Mouse (Mus musculus): ENCODE results near the gene Olfr45. TPM values are rescaled to one million over a fixed set of nuclear protein-coding genes. Genes with fewer than 3 reads are reported as not detected.
"Not testable (repeated sequence)": the region's sequence is repeated elsewhere in the genome, so short reads cannot be mapped to it uniquely, and the experiment has no call there.

Olfr45 gene
- polyA plus RNA-seq (2015; fragmentation: Nextera tagmentation; extraction: Ambion mirVana) = not detected in 2 replicates

- Histone ChIP-seq H3K9me3 (replicated peaks) (no peaks in the 10 kb centered on the region), H3K27me3 (no peaks in the 10 kb centered on the region), H3K4me1 (no peaks in the 10 kb centered on the region), H3K9ac (no peak within 1 kb of the TSS), H3K27ac (no peak within 1 kb of the TSS), H3K36me3 (no peaks in the 10 kb centered on the region), H3K4me2 (no peak within 1 kb of the TSS), H3K4me3 (replicated peaks) (no peak within 1 kb of the TSS)
- WGBS = 97% methylated on average over 1 of the region's 1 CpGs
- no peak for ATAC-seq (replicated peaks; ENCODE audit: low FRiP score)
Observed at GRCm38 (mm10) chr7:140681651-140682050, at the start of gene Olfr45. Gene Olfr45 (plus strand): TSS chr7:140681951.

- no peaks in the 10 kb centered on the region for H3K36me3 ChIP-seq
- no peaks in the 10 kb centered on the region for H3K27me3 ChIP-seq
- no peak within 1 kb of the TSS for H3K27ac ChIP-seq
- no peak for ATAC-seq (replicated peaks; ENCODE audit: low FRiP score)
- no peak within 1 kb of the TSS for H3K4me3 ChIP-seq (replicated peaks)
- 86% methylated on average over 1 of the region's 1 CpGs for WGBS
- H3K4me2 ChIP-seq = no peak within 1 kb of the TSS
- H3K9ac ChIP-seq = no peak within 1 kb of the TSS
- no peaks in the 10 kb centered on the region for H3K4me1 ChIP-seq
- H3K9me3 ChIP-seq (replicated peaks) = no peaks in the 10 kb centered on the region
Observed at GRCm38 (mm10) chr7:140646152-140646551, 35.6 kb upstream of the Olfr45 start, which contains the start of gene Olfr53. Gene Olfr53 (plus strand): TSS chr7:140646452.

GRCm38 (mm10) chr7:140659630-140660029 lies 22.1 kb upstream of the Olfr45 start, which contains the start of gene Olfr539:
Gene Olfr539 (plus strand): TSS chr7:140659930.
- Histone ChIP-seq H3K4me3 (replicated peaks) (no peak within 1 kb of the TSS), H3K27me3 (no peaks in the 10 kb centered on the region), H3K9ac (no peak within 1 kb of the TSS), H3K9me3 (replicated peaks) (no peaks in the 10 kb centered on the region), H3K27ac (no peak within 1 kb of the TSS), H3K4me2 (no peak within 1 kb of the TSS), H3K36me3 (no peaks in the 10 kb centered on the region), H3K4me1 (no peaks in the 10 kb centered on the region)
- ATAC-seq (replicated peaks; ENCODE audit: low FRiP score) = no peak
- WGBS = 72% methylated on average over 4 of the region's 4 CpGs

GRCm38 (mm10) chr7:140670693-140671092 lies 11.1 kb upstream of the Olfr45 start:
- WGBS = 71% methylated on average over 3 of the region's 3 CpGs
- not testable (repeated sequence) for H3K9ac ChIP-seq; H3K4me1 ChIP-seq; H3K27ac ChIP-seq; H3K4me3 ChIP-seq (replicated peaks); H3K36me3 ChIP-seq; H3K27me3 ChIP-seq; ATAC-seq (replicated peaks; ENCODE audit: low FRiP score); H3K9me3 ChIP-seq (replicated peaks); H3K4me2 ChIP-seq

- no peak for ATAC-seq (replicated peaks; ENCODE audit: low FRiP score)
- whole genome bisulfite sequencing = under 1% methylated on average over 6 of the region's 6 CpGs
- H3K4me3 ChIP-seq (replicated peaks) = no peak overlapping the region
- no peak overlapping the region for H3K9ac ChIP-seq
- H3K4me1 ChIP-seq = no peaks in the 10 kb centered on the region
- H3K27me3 ChIP-seq = no peaks in the 10 kb centered on the region
- H3K27ac ChIP-seq = no peak overlapping the region
- H3K9me3 ChIP-seq (replicated peaks) = no peaks in the 10 kb centered on the region
- H3K4me2 ChIP-seq = no peak overlapping the region
- no peaks in the 10 kb centered on the region for H3K36me3 ChIP-seq
Observed at GRCm38 (mm10) chr7:140675863-140676262, 5.9 kb upstream of the Olfr45 start.

GRCm38 (mm10) chr7:140679591-140679990 lies 2.2 kb upstream of the Olfr45 start:
- H3K9ac ChIP-seq; H3K27ac ChIP-seq; H3K36me3 ChIP-seq; H3K27me3 ChIP-seq; H3K9me3 ChIP-seq (replicated peaks); H3K4me1 ChIP-seq; ATAC-seq (replicated peaks; ENCODE audit: low FRiP score); H3K4me3 ChIP-seq (replicated peaks); H3K4me2 ChIP-seq: not testable (repeated sequence)
- 68% methylated on average over 4 of the region's 4 CpGs for WGBS

- no peak for ATAC-seq (replicated peaks; ENCODE audit: low FRiP score)
- Histone ChIP-seq H3K27ac (no peak within 1 kb of the TSS), H3K4me1 (no peaks in the 10 kb centered on the region), H3K9me3 (replicated peaks) (no peaks in the 10 kb centered on the region), H3K27me3 (no peaks in the 10 kb centered on the region), H3K4me3 (replicated peaks) (no peak within 1 kb of the TSS), H3K9ac (no peak within 1 kb of the TSS), H3K36me3 (no peaks in the 10 kb centered on the region), H3K4me2 (no peak within 1 kb of the TSS)
Observed at GRCm38 (mm10) chr7:140696967-140697366, 15.2 kb downstream of the Olfr45 start, which contains the start of gene Olfr541. Gene Olfr541 (plus strand): TSS chr7:140697267.

- no peaks in the 10 kb centered on the region for H3K36me3 ChIP-seq
- 71% methylated on average over 2 of the region's 2 CpGs for WGBS
- H3K4me2 ChIP-seq = no peak overlapping the region
- no peak overlapping the region for H3K4me3 ChIP-seq (replicated peaks)
- H3K27ac ChIP-seq = no peak overlapping the region
- no peaks in the 10 kb centered on the region for H3K27me3 ChIP-seq
- no peak for ATAC-seq (replicated peaks; ENCODE audit: low FRiP score)
- H3K4me1 ChIP-seq = no peaks in the 10 kb centered on the region
- no peaks in the 10 kb centered on the region for H3K9me3 ChIP-seq (replicated peaks)
- no peak overlapping the region for H3K9ac ChIP-seq
Observed at GRCm38 (mm10) chr7:140706348-140706747, 24.6 kb downstream of the Olfr45 start.

GRCm38 (mm10) chr7:140707536-140708284 lies 26.0 kb downstream of the Olfr45 start:
- Histone ChIP-seq H3K4me2 (no peak overlapping the region), H3K9me3 (replicated peaks) (no peaks in the 10 kb centered on the region), H3K27ac (no peak overlapping the region), H3K4me3 (replicated peaks) (no peak overlapping the region), H3K4me1 (no peaks in the 10 kb centered on the region), H3K9ac (no peak overlapping the region), H3K27me3 (no peaks in the 10 kb centered on the region), H3K36me3 (no peaks in the 10 kb centered on the region)
- ATAC-seq (replicated peaks; ENCODE audit: low FRiP score) = no peak
- WGBS = 77% methylated on average over 6 of the region's 6 CpGs

GRCm38 (mm10) chr7:140717155-140718055 lies 35.7 kb downstream of the Olfr45 start:
- Histone ChIP-seq H3K9me3 (replicated peaks) (no peaks in the 10 kb centered on the region), H3K36me3 (no peaks in the 10 kb centered on the region), H3K27ac (no peak overlapping the region), H3K4me2 (no peak overlapping the region), H3K4me1 (no peaks in the 10 kb centered on the region), H3K9ac (no peak overlapping the region), H3K4me3 (replicated peaks) (no peak overlapping the region), H3K27me3 (no peaks in the 10 kb centered on the region)
- WGBS = 81% methylated on average over 7 of the region's 7 CpGs
- no peak for ATAC-seq (replicated peaks; ENCODE audit: low FRiP score)

GRCm38 (mm10) chr7:140721095-140721494 lies 39.3 kb downstream of the Olfr45 start:
- Histone ChIP-seq H3K4me3 (replicated peaks) (no peak overlapping the region), H3K9ac (no peak overlapping the region), H3K27ac (no peak overlapping the region), H3K4me2 (no peak overlapping the region), H3K4me1 (no peaks in the 10 kb centered on the region), H3K36me3 (no peaks in the 10 kb centered on the region), H3K27me3 (no peaks in the 10 kb centered on the region), H3K9me3 (replicated peaks) (no peaks in the 10 kb centered on the region)
- ATAC-seq (replicated peaks; ENCODE audit: low FRiP score) = no peak
- 76% methylated on average over 6 of the region's 6 CpGs for WGBS

- Histone ChIP-seq H3K4me1 (no peaks in the 10 kb centered on the region), H3K9ac (no peak overlapping the region)
- ATAC-seq (replicated peaks; ENCODE audit: low FRiP score) = no peak
Observed at GRCm38 (mm10) chr7:140725558-140725957, 43.8 kb downstream of the Olfr45 start.

More at GRCm38 (mm10) chr7:140725558-140725957, 43.8 kb downstream of the Olfr45 start:
- no peaks in the 10 kb centered on the region for H3K27me3 ChIP-seq
- no peak overlapping the region for H3K4me2 ChIP-seq
- no peak overlapping the region for H3K27ac ChIP-seq
- H3K36me3 ChIP-seq = no peaks in the 10 kb centered on the region
- no peaks in the 10 kb centered on the region for H3K9me3 ChIP-seq (replicated peaks)
- H3K4me3 ChIP-seq (replicated peaks) = no peak overlapping the region
